Mouse (Mus musculus) stomach, postnatal 0 days (tissue): ENCODE results near the gene Mast4.

Source experiments
- CTCF ChIP-seq: IDR thresholded peaks from 2 replicates; pipeline ENCODE4 v1.5.1; 2016; ENCODE audit warnings: antibody characterized with exemption, low read depth, mild to moderate bottlenecking, moderate library complexity
- EP300 ChIP-seq: optimal IDR thresholded peaks from 2 replicates; pipeline ENCODE3; 2016; ENCODE audit warnings: antibody characterized with exemption

- TF ChIP-seq CTCF = no peak
- TF ChIP-seq EP300 = no peak
Measured at GRCm38 (mm10) chr13:102806652-102807051, 527.6 kb downstream of the Mast4 start.
